Mouse (Mus musculus) liver, embryonic 14.5 days (tissue): ENCODE results near the gene Ugt1a2.

ENCODE experiments used
- CTCF ChIP-seq: IDR thresholded peaks from 2 replicates; pipeline ENCODE4 v1.5.1; 2016; ENCODE audit warnings: antibody characterized with exemption, low read depth, control low read depth
- EP300 ChIP-seq: IDR thresholded peaks from 2 replicates; pipeline ENCODE4 v1.6.1; 2016; ENCODE audit warnings: antibody characterized with exemption, low read depth

GRCm38 (mm10) chr1:88215466-88216380 is 15.3 kb downstream of the Ugt1a2 start:
- no peak for TF ChIP-seq CTCF
- TF ChIP-seq EP300: no peak
